Mouse (Mus musculus) C2C12 (cell line): Measurements from ENCODE around the gene Fgd1.

Experiments used
- CTCF ChIP-seq: IDR thresholded peaks from one replicate; pipeline ENCODE4 v1.5.1; 2011; ENCODE audit not compliant: control insufficient read depth, insufficient read depth, insufficient read length
- MAX ChIP-seq: IDR thresholded peaks from one replicate; pipeline ENCODE4 v1.6.1; 2011; ENCODE audit warnings: mild to moderate bottlenecking, control low read depth
- MYOD1 ChIP-seq: IDR thresholded peaks from one replicate; pipeline ENCODE4 v1.6.1; 2011; ENCODE audit warnings: low read depth; ENCODE audit not compliant: control insufficient read depth, insufficient read length
- MYOG ChIP-seq: IDR thresholded peaks from one replicate; pipeline ENCODE4 v1.6.1; 2011; ENCODE audit not compliant: control insufficient read depth, insufficient read length; ENCODE audit errors: extremely low read depth
- USF1 ChIP-seq: IDR thresholded peaks from one replicate; pipeline ENCODE4 v1.6.1; 2011; ENCODE audit warnings: low read depth, mild to moderate bottlenecking, control low read depth, moderate library complexity

GRCm38 (mm10) chrX:151107301-151108067 lies 61.5 kb downstream of the Fgd1 start:
- TF ChIP-seq CTCF (no peak), USF1 (no peak), MAX (no peak), MYOG (no peak), MYOD1 (no peak)
